Mouse (Mus musculus): Measurements from ENCODE around the gene Dntt.

GRCm38 (mm10) chr19:40991626-40992025, 37.4 kb upstream of the Dntt start:
- no peak for TF ChIP-seq CTCF (IDR thresholded peaks at IDR 0.05; ENCODE audit: control insufficient read depth, insufficient read depth, low read length)
- no peak for TF ChIP-seq POLR2A (IDR thresholded peaks at IDR 0.05; ENCODE audit: borderline replicate concordance, control insufficient read depth, low read depth, low read length)

Data from bone marrow, adult 2 months (tissue).